Mouse (Mus musculus) layer of hippocampus, adult 2 months (tissue): ENCODE data around the gene Traf7. TPM values are rescaled to one million over a fixed set of nuclear protein-coding genes. Genes with fewer than 3 reads are reported as not detected.

ENCODE experiments used
- DNase-seq, 2 experiments: peaks; one replicate each; pipeline ENCODE4 v3.0.0; 2022; ENCODE audit warnings: low spot score in 2 of 2
- H3K27ac ChIP-seq: fragments of 200-600 bp; 2 replicates; pipeline ENCODE4 v1.8.1; 2022
- H3K4me3 ChIP-seq: fragments of 200-600 bp; 2 replicates; pipeline ENCODE4 v1.8.1; 2022; ENCODE audit warnings: mild to moderate bottlenecking
- CTCF ChIP-seq: fragments of 200-600 bp; conservative IDR thresholded peaks from 2 replicates; pipeline ENCODE4 v1.8.1; 2022; ENCODE audit warnings: antibody characterized with exemption, mild to moderate bottlenecking, moderate library complexity
- total RNA-seq, 2 experiments: library from RNA; stranded (reverse); gene quantifications; 2 replicates each; pipeline ENCODE4 v1.2.3; 2021

Gene Traf7
- total RNA-seq, 2 experiments from 2014 or later = 87.9 to 95.5 TPM

GRCm38 (mm10) chr17:24514270-24515257 is 13.2 kb downstream of the Traf7 start:
- H3K4me3 ChIP-seq = no peak overlapping the region
- no peak for TF ChIP-seq CTCF
- peak overlapping the region; percentile 76 for H3K27ac ChIP-seq
- no peak for DNase-seq

GRCm38 (mm10) chr17:24513609-24514008 is 14.1 kb downstream of the Traf7 start:
- Histone ChIP-seq H3K27ac (peak overlapping the region; percentile 63), H3K4me3 (no peak overlapping the region)
- DNase-seq = peak; percentile 61 to 70
- TF ChIP-seq CTCF = peak; percentile 90

- no peak for DNase-seq
- no peak for TF ChIP-seq CTCF
- H3K4me3 ChIP-seq = no peak overlapping the region
- H3K27ac ChIP-seq = peak overlapping the region; percentile 85
These were observed 19.8 kb downstream of the Traf7 start for GRCm38 (mm10) chr17:24507806-24508460.

- Histone ChIP-seq H3K27ac (peak overlapping the region; percentile 85), H3K4me3 (peak overlapping the region; percentile 36; the same call in 1 of the 2 replicates)
- DNase-seq = no peak
- TF ChIP-seq CTCF = no peak
These were observed 20.5 kb downstream of the Traf7 start for GRCm38 (mm10) chr17:24507129-24507664.

GRCm38 (mm10) chr17:24506332-24507070 is 21.2 kb downstream of the Traf7 start:
- peak overlapping the region; percentile 36 for H3K4me3 ChIP-seq
- DNase-seq = peak; percentile 38 to 53
- peak; percentile 54 for TF ChIP-seq CTCF
- peak overlapping the region; percentile 85 for H3K27ac ChIP-seq

- TF ChIP-seq CTCF = no peak
- Histone ChIP-seq H3K27ac (peak overlapping the region; percentile 85), H3K4me3 (no peak overlapping the region)
- DNase-seq = no peak
These were observed 22.3 kb downstream of the Traf7 start for GRCm38 (mm10) chr17:24505286-24505955.

GRCm38 (mm10) chr17:24504085-24504484 is 23.7 kb downstream of the Traf7 start:
- Histone ChIP-seq H3K27ac (peak overlapping the region; percentile 85; the same call in 1 of the 2 replicates), H3K4me3 (no peak overlapping the region)
- no peak for DNase-seq
- TF ChIP-seq CTCF = no peak

GRCm38 (mm10) chr17:24502208-24502607 is 25.5 kb downstream of the Traf7 start:
- H3K4me3 ChIP-seq = no peak overlapping the region
- DNase-seq = no peak
- peak; percentile 53 for TF ChIP-seq CTCF
- no peak overlapping the region for H3K27ac ChIP-seq

- Histone ChIP-seq H3K27ac (peak overlapping the region; percentile 89), H3K4me3 (no peak overlapping the region)
- DNase-seq = no peak
- TF ChIP-seq CTCF = no peak
These were observed 31.7 kb downstream of the Traf7 start for GRCm38 (mm10) chr17:24496026-24496425.

- DNase-seq = peak; percentile 82 to 84
These were observed 32.3 kb downstream of the Traf7 start for GRCm38 (mm10) chr17:24495443-24495842.

GRCm38 (mm10) chr17:24494627-24495335 is 33.0 kb downstream of the Traf7 start:
- peak overlapping the region; percentile 89 for H3K27ac ChIP-seq
- peak; percentile 84 for TF ChIP-seq CTCF
- no peak overlapping the region for H3K4me3 ChIP-seq
- peak; percentile 62 to 63 for DNase-seq

More at GRCm38 (mm10) chr17:24495443-24495842, 32.3 kb downstream of the Traf7 start:
- H3K4me3 ChIP-seq = no peak overlapping the region
- H3K27ac ChIP-seq = peak overlapping the region; percentile 89
- TF ChIP-seq CTCF = no peak
